Mouse (Mus musculus): Measurements from ENCODE around the gene Hist1h2ad.

DNA sequence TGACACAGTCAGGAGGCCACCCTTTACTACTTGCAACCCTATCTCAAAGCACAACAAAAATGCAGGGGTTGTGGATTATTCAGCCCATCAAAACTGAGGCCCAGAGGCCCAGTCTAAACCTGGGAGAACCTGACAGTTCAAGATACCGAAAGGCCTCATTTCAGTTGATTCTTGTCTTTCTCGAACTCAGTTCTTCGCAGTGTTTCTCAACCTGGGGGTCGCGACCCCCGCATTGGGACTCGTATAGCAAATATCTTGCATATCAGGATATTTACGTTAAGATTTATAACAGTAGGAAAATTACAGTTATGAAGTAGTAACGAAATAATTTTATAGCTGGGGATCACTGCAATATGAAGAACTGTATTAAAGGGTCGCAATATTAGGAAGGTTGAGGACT, 48.3 kb upstream of the Hist1h2ad start:
- TF ChIP-seq CTCF (IDR thresholded peaks at IDR 0.05; ENCODE audit: borderline replicate concordance, insufficient read depth, low read depth, low read length) (no peak), POLR2A (IDR thresholded peaks at IDR 0.05; ENCODE audit: borderline replicate concordance, insufficient read depth, low read length) (no peak)

Data from cerebellum, adult 2 months (tissue).